Mouse (Mus musculus) cerebellum, adult 9-10 months (tissue): ENCODE results near the gene Nrp1.

ENCODE experiments used
- DNase-seq: peaks from one replicate; pipeline ENCODE4 v3.0.0; 2022

Nrp1 gene

GRCm38 (mm10) chr8:128423813-128424212 lies 65.4 kb downstream of the Nrp1 start:
- DNase-seq: no peak

GRCm38 (mm10) chr8:128424626-128425333 lies 66.4 kb downstream of the Nrp1 start:
- no peak for DNase-seq

GRCm38 (mm10) chr8:128427071-128427470 lies 68.7 kb downstream of the Nrp1 start:
- DNase-seq: no peak

- no peak for DNase-seq
These were observed 70.6 kb downstream of the Nrp1 start for GRCm38 (mm10) chr8:128428971-128429370.

GRCm38 (mm10) chr8:128431082-128431481 lies 72.7 kb downstream of the Nrp1 start:
- DNase-seq: no peak

- DNase-seq: no peak
These were observed 77.3 kb downstream of the Nrp1 start for GRCm38 (mm10) chr8:128435749-128436148.

GRCm38 (mm10) chr8:128437156-128437825 lies 78.9 kb downstream of the Nrp1 start:
- no peak for DNase-seq

GRCm38 (mm10) chr8:128441407-128441806 lies 83.0 kb downstream of the Nrp1 start:
- DNase-seq: no peak

GRCm38 (mm10) chr8:128445596-128445995 lies 87.2 kb downstream of the Nrp1 start:
- DNase-seq: no peak

- no peak for DNase-seq
These were observed 88.2 kb downstream of the Nrp1 start for GRCm38 (mm10) chr8:128446636-128447035.

GRCm38 (mm10) chr8:128447320-128447719 lies 88.9 kb downstream of the Nrp1 start:
- DNase-seq: no peak

- DNase-seq: no peak
These were observed 92.1 kb downstream of the Nrp1 start for GRCm38 (mm10) chr8:128450390-128451032.

GRCm38 (mm10) chr8:128451121-128451520 lies 92.7 kb downstream of the Nrp1 start:
- DNase-seq: no peak

- DNase-seq: no peak
These were observed 95.1 kb downstream of the Nrp1 start for GRCm38 (mm10) chr8:128453471-128453870.

GRCm38 (mm10) chr8:128454026-128454425 lies 95.6 kb downstream of the Nrp1 start:
- no peak for DNase-seq

- DNase-seq: no peak
These were observed 98.9 kb downstream of the Nrp1 start for GRCm38 (mm10) chr8:128457277-128457676.

GRCm38 (mm10) chr8:128459704-128460103 lies 101.3 kb downstream of the Nrp1 start:
- no peak for DNase-seq

GRCm38 (mm10) chr8:128461716-128462115 lies 103.3 kb downstream of the Nrp1 start:
- no peak for DNase-seq

GRCm38 (mm10) chr8:128463162-128463561 lies 104.8 kb downstream of the Nrp1 start:
- no peak for DNase-seq

- DNase-seq: no peak
These were observed 105.7 kb downstream of the Nrp1 start for GRCm38 (mm10) chr8:128464056-128464623.

- no peak for DNase-seq
These were observed 107.1 kb downstream of the Nrp1 start for GRCm38 (mm10) chr8:128465553-128465952.

GRCm38 (mm10) chr8:128466681-128467430 lies 108.5 kb downstream of the Nrp1 start:
- DNase-seq: no peak

GRCm38 (mm10) chr8:128470097-128470496 lies 111.7 kb downstream of the Nrp1 start:
- DNase-seq: no peak
